ENCODE assay signal across 10 mouse cellular contexts in the genomic region with DNA sequence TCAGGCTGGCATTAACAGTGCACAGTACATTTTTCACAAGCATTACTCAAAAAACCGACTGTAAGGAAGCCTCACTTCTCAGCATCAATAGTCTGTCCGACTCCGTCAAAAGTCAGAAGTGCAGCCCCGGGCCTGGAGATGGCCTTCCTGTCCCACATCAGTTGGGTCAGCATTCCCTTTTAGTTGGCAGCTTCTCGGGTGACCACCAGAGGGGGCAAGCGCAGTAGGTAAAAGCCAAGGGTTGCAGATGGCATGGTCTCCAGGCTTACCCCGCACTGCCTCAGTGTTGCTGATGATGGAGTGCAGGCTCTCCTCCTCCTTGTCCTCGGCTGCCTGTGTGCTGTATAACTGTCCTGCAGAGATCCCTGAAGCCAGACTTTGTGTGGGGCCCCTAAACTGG. TPM values are rescaled to one million over a fixed set of nuclear protein-coding genes. Genes with fewer than 3 reads are reported as not detected.
A peak's percentile ranks its signal among the peaks of the same experiment; 100 is the strongest.
DNase-seq lines count a peak whose midpoint lies in the region; ATAC-seq and TF ChIP-seq lines count a peak whose summit lies in the region.
"Had no signal": no experiment of that assay in that cellular context is flagged by ENCODE, and none has a peak within 500 bp of the region (broad histone marks: within the 10 kb centered on the region; RNA-seq: fewer than 3 reads in every experiment).

No protein-coding gene starts in this region.

- H3K9ac ChIP-seq in hindbrain, embryonic 14.5 days, result no peak overlapping the region
- H3K9ac ChIP-seq in hindbrain, embryonic 16.5 days (ENCODE audit: low read depth, low read length), result no peak overlapping the region
- H3K9ac ChIP-seq in ES-Bruce4 (ENCODE audit: low read depth, poor library complexity, severe bottlenecking), result no peak overlapping the region
- H3K9ac ChIP-seq in heart, postnatal 0 days (replicated peaks; ENCODE audit: low read depth, low read length), result no peak overlapping the region
- H3K9ac ChIP-seq: embryonic facial prominence, embryonic 12.5 days; midbrain, embryonic 12.5 days had no signal

- H3K4me1 ChIP-seq in hindbrain, embryonic 14.5 days (replicated peaks; ENCODE audit: control insufficient read depth, insufficient read depth, low read length), result no peaks in the 10 kb centered on the region
- no peaks in the 10 kb centered on the region for H3K4me1 ChIP-seq in hindbrain, embryonic 16.5 days (ENCODE audit: control insufficient read depth, insufficient read depth, low read depth, low read length)
- no peaks in the 10 kb centered on the region for H3K4me1 ChIP-seq in ES-Bruce4 (ENCODE audit: control insufficient read depth, insufficient read depth, low read length)
- H3K4me1 ChIP-seq in heart, postnatal 0 days (ENCODE audit: control insufficient read depth, insufficient read depth), result no peaks in the 10 kb centered on the region
- no peaks in the 10 kb centered on the region for H3K4me1 ChIP-seq in thymus, adult 2 months (replicated peaks; ENCODE audit: control insufficient read depth, insufficient read depth, low read length)
- H3K4me1 ChIP-seq: embryonic facial prominence, embryonic 12.5 days; midbrain, embryonic 12.5 days had no signal

- H3K4me2 ChIP-seq in hindbrain, embryonic 14.5 days (replicated peaks), result no peak overlapping the region
- H3K4me2 ChIP-seq in hindbrain, embryonic 16.5 days (ENCODE audit: low read length), result no peak overlapping the region
- H3K4me2 ChIP-seq in heart, postnatal 0 days (ENCODE audit: low read depth, low read length), result no peak overlapping the region
- H3K4me2 ChIP-seq: embryonic facial prominence, embryonic 12.5 days; midbrain, embryonic 12.5 days had no signal

- ATAC-seq in hindbrain, embryonic 14.5 days (ENCODE audit: low FRiP score), result peak; percentile 37; the same call in 1 of the 2 replicates
- ATAC-seq in hindbrain, embryonic 16.5 days, result no peak
- peak; percentile 76 for ATAC-seq in heart, postnatal 0 days (ENCODE audit: insufficient read depth, low read depth)

- H3K36me3 ChIP-seq in hindbrain, embryonic 14.5 days (replicated peaks; ENCODE audit: control insufficient read depth, insufficient read depth), result peaks cover 49% of the 10 kb centered on the region
- peaks cover 22% of the 10 kb centered on the region for H3K36me3 ChIP-seq in hindbrain, embryonic 16.5 days (ENCODE audit: control insufficient read depth, insufficient read depth, low read length)
- H3K36me3 ChIP-seq in ES-Bruce4 (ENCODE audit: control insufficient read depth, insufficient read depth, low read length, poor library complexity, severe bottlenecking), result peaks cover 40% of the 10 kb centered on the region
- peaks cover 47% of the 10 kb centered on the region for H3K36me3 ChIP-seq in heart, postnatal 0 days (replicated peaks; ENCODE audit: control insufficient read depth, insufficient read depth, low read length)
- peaks cover 12% of the 10 kb centered on the region; the same call in 1 of the 2 replicates for H3K36me3 ChIP-seq in thymus, adult 2 months (ENCODE audit: control insufficient read depth, insufficient read depth, low read length)

- TF ChIP-seq EP300 in ES-Bruce4 (IDR thresholded peaks at IDR 0.05; ENCODE audit: insufficient read depth, low read depth, low read length), result no peak
- no peak for TF ChIP-seq EP300 in heart, postnatal 0 days (IDR thresholded peaks at IDR 0.05; ENCODE audit: low read depth)

- DNase-seq in hindbrain, embryonic 14.5 days (ENCODE audit: low spot score), result peak; percentile 36
- peak; percentile 45 to 68 for DNase-seq in cerebellum, postnatal 25 days
- peak; percentile 41 for DNase-seq in heart, postnatal 0 days (ENCODE audit: low spot score)
- DNase-seq in layer of hippocampus, postnatal 25 days (ENCODE audit: extremely low spot score in 1 of 2, low spot score in 1 of 2), result peak; percentile 35 to 56
- DNase-seq in mesoderm, embryonic 11.5 days (ENCODE audit: low read depth, low spot score), result peak; percentile 39
- DNase-seq in thymus, adult 2 months, result peak; percentile 67

- H3K9me3 ChIP-seq in hindbrain, embryonic 14.5 days (ENCODE audit: control insufficient read depth, low read length), result no peaks in the 10 kb centered on the region
- no peaks in the 10 kb centered on the region for H3K9me3 ChIP-seq in hindbrain, embryonic 16.5 days (ENCODE audit: control insufficient read depth, low read length)
- no peaks in the 10 kb centered on the region for H3K9me3 ChIP-seq in ES-Bruce4 (replicated peaks; ENCODE audit: control insufficient read depth, insufficient read depth, low read length, poor library complexity, severe bottlenecking)
- H3K9me3 ChIP-seq in heart, postnatal 0 days (replicated peaks; ENCODE audit: control insufficient read depth, low read length), result no peaks in the 10 kb centered on the region
- H3K9me3 ChIP-seq: embryonic facial prominence, embryonic 12.5 days; midbrain, embryonic 12.5 days had no signal

- whole genome bisulfite sequencing in hindbrain, embryonic 14.5 days, result 63% methylated on average over 8 of the region's 8 CpGs
- WGBS in hindbrain, embryonic 16.5 days, result 58% methylated on average over 8 of the region's 8 CpGs
- WGBS in heart, postnatal 0 days, result 41% methylated on average over 8 of the region's 8 CpGs
- WGBS in thymus, adult 2 months, result 67% methylated on average over 8 of the region's 8 CpGs

- H3K4me3 ChIP-seq in hindbrain, embryonic 14.5 days (replicated peaks; ENCODE audit: low read length), result no peak overlapping the region
- no peak overlapping the region for H3K4me3 ChIP-seq in hindbrain, embryonic 16.5 days (ENCODE audit: low read length)
- H3K4me3 ChIP-seq in ES-Bruce4 (ENCODE audit: low read depth, low read length), result no peak overlapping the region
- H3K4me3 ChIP-seq in heart, postnatal 0 days (ENCODE audit: low read depth, low read length), result no peak overlapping the region
- no peak overlapping the region for H3K4me3 ChIP-seq in thymus, adult 2 months (ENCODE audit: control insufficient read depth, insufficient read depth, low read length)
- H3K4me3 ChIP-seq: embryonic facial prominence, embryonic 12.5 days; midbrain, embryonic 12.5 days had no signal

- TF ChIP-seq POLR2A in ES-Bruce4 (IDR thresholded peaks at IDR 0.05; ENCODE audit: insufficient read depth, low read length), result no peak
- no peak for TF ChIP-seq POLR2A in thymus, adult 2 months (IDR thresholded peaks at IDR 0.05; ENCODE audit: control insufficient read depth, extremely low read depth, insufficient read depth, low read length, poor library complexity)

- no peaks in the 10 kb centered on the region for H3K27me3 ChIP-seq in hindbrain, embryonic 14.5 days (ENCODE audit: control insufficient read depth, insufficient read depth, low read length)
- H3K27me3 ChIP-seq in hindbrain, embryonic 16.5 days (replicated peaks; ENCODE audit: control insufficient read depth, insufficient read depth, low read length), result no peaks in the 10 kb centered on the region
- no peaks in the 10 kb centered on the region for H3K27me3 ChIP-seq in ES-Bruce4 (ENCODE audit: control insufficient read depth, insufficient read depth, low read length, poor library complexity, severe bottlenecking)
- no peaks in the 10 kb centered on the region for H3K27me3 ChIP-seq in heart, postnatal 0 days (ENCODE audit: control insufficient read depth, insufficient read depth, low read length)
- no peaks in the 10 kb centered on the region for H3K27me3 ChIP-seq in thymus, adult 2 months (ENCODE audit: control insufficient read depth, insufficient read depth, low read length)
- H3K27me3 ChIP-seq: embryonic facial prominence, embryonic 12.5 days; midbrain, embryonic 12.5 days had no signal

- no peak overlapping the region for H3K27ac ChIP-seq in hindbrain, embryonic 14.5 days
- no peak overlapping the region for H3K27ac ChIP-seq in hindbrain, embryonic 16.5 days (ENCODE audit: low read depth, low read length)
- H3K27ac ChIP-seq in ES-Bruce4 (ENCODE audit: insufficient read depth, low read length), result no peak overlapping the region
- no peak overlapping the region for H3K27ac ChIP-seq in heart, postnatal 0 days (ENCODE audit: low read depth)
- H3K27ac ChIP-seq in thymus, adult 2 months (ENCODE audit: control insufficient read depth, insufficient read depth, low read length), result no peak overlapping the region
- H3K27ac ChIP-seq: embryonic facial prominence, embryonic 12.5 days; midbrain, embryonic 12.5 days had no signal

- TF ChIP-seq CTCF in ES-Bruce4 (IDR thresholded peaks at IDR 0.05; ENCODE audit: low read depth, low read length), result peak; percentile 81
- peak; percentile 84 for TF ChIP-seq CTCF in heart, postnatal 0 days (IDR thresholded peaks at IDR 0.05; ENCODE audit: low read depth)
- TF ChIP-seq CTCF in thymus, adult 2 months (IDR thresholded peaks at IDR 0.05; ENCODE audit: borderline replicate concordance, control insufficient read depth, extremely low read depth, insufficient read depth, low read length, poor library complexity), result peak; percentile 77; the same call in 1 of the 2 replicates

RNA-seq across cellular contexts. Expression of gene Trap1, which starts 9.0 kb away (rescaled TPM):
- polyA plus RNA-seq in hindbrain, embryonic 14.5 days (2014; fragmentation: Nextera tagmentation; extraction: Ambion mirVana), result 47.9 and 54.4 TPM in 2 replicates
- polyA plus RNA-seq in hindbrain, embryonic 16.5 days (2015; fragmentation: Nextera tagmentation; extraction: Ambion mirVana), result 54.4 and 59.1 TPM in 2 replicates
- 104 and 105 TPM in 2 replicates for polyA plus RNA-seq in ES-Bruce4 (2011; ENCODE audit: insufficient read depth, insufficient read length, low read depth, missing spikeins)
- total RNA-seq in heart, postnatal 0 days (2014; rRNA removed; ENCODE audit: low replicate concordance), result 109 and 135 TPM in 2 replicates
- polyA plus RNA-seq in heart, postnatal 0 days (2015; fragmentation: Nextera tagmentation; extraction: Ambion mirVana), result 117 and 121 TPM in 2 replicates
- 10 to 100 TPM; 65.0 to 73.1 TPM for total RNA-seq in layer of hippocampus, postnatal 25 days (2021)
- 90.9 and 94.2 TPM in 2 replicates for polyA plus RNA-seq in thymus, adult 2 months (2012; rRNA removed)

RNA-seq across cellular contexts. Expression of gene Dnase1, which starts 31.8 kb away (rescaled TPM):
- polyA plus RNA-seq in hindbrain, embryonic 14.5 days (2014; fragmentation: Nextera tagmentation; extraction: Ambion mirVana), result 6.3 and 6.8 TPM in 2 replicates
- polyA plus RNA-seq in hindbrain, embryonic 16.5 days (2015; fragmentation: Nextera tagmentation; extraction: Ambion mirVana), result 4.0 and 7.5 TPM in 2 replicates
- polyA plus RNA-seq in ES-Bruce4 (2011; ENCODE audit: insufficient read depth, insufficient read length, low read depth, missing spikeins), result not detected in 2 replicates
- not detected in 2 replicates for total RNA-seq in heart, postnatal 0 days (2014; rRNA removed; ENCODE audit: low replicate concordance)
- polyA plus RNA-seq in heart, postnatal 0 days (2015; fragmentation: Nextera tagmentation; extraction: Ambion mirVana), result 0.82 and 1.3 TPM in 2 replicates
- not detected for total RNA-seq in layer of hippocampus, postnatal 25 days (2021)
- polyA plus RNA-seq in thymus, adult 2 months (2012; rRNA removed), result 0.33 and 0.77 TPM in 2 replicates
